Mouse (Mus musculus) lung, embryonic 16.5 days (tissue): Measurements from ENCODE around the gene Ramp1. TPM values are rescaled to one million over a fixed set of nuclear protein-coding genes. Genes with fewer than 3 reads are reported as not detected.

Experiments
- ATAC-seq: fragments of 200-750 bp; cut with Nextera tagmentation; 2 replicates; pipeline ENCODE4 v1.8.0; 2017; ENCODE audit warnings: low read depth, mild to moderate bottlenecking, moderate library complexity
- H3K27ac ChIP-seq: fragments of 300-500 bp; sonication (generic); 2 replicates; pipeline ENCODE4 v1.5.1; 2014; ENCODE audit warnings: mild to moderate bottlenecking, control low read depth, low read length
- H3K27me3 ChIP-seq: fragments of 300-500 bp; sonication (generic); 2 replicates; pipeline ENCODE4 v1.6.1; 2014; ENCODE audit warnings: low read depth, low read length, mixed read lengths; ENCODE audit not compliant: control insufficient read depth, insufficient read depth
- H3K36me3 ChIP-seq: fragments of 300-500 bp; sonication (generic); 2 replicates; pipeline ENCODE4 v1.6.1; 2014; ENCODE audit warnings: low read length; ENCODE audit not compliant: control insufficient read depth, insufficient read depth
- H3K4me1 ChIP-seq: fragments of 300-500 bp; sonication (generic); replicated peaks from 2 replicates; pipeline ENCODE4 v1.6.1; 2014; ENCODE audit warnings: low read length, mixed read lengths; ENCODE audit not compliant: control insufficient read depth, insufficient read depth
- H3K4me2 ChIP-seq: fragments of 300-500 bp; sonication (generic); 2 replicates; pipeline ENCODE4 v1.6.1; 2014; ENCODE audit warnings: low read depth, low read length, control low read depth
- H3K4me3 ChIP-seq: fragments of 300-500 bp; sonication (generic); 2 replicates; pipeline ENCODE4 v1.5.1; 2014; ENCODE audit warnings: mild to moderate bottlenecking, low read length, control low read depth
- H3K9ac ChIP-seq: fragments of 300-500 bp; sonication (generic); 2 replicates; pipeline ENCODE4 v1.6.1; 2014; ENCODE audit warnings: low read length, control low read depth
- H3K9me3 ChIP-seq: fragments of 300-500 bp; sonication (generic); 2 replicates; pipeline ENCODE4 v1.6.1; 2016; ENCODE audit warnings: low read length; ENCODE audit not compliant: control insufficient read depth
- WGBS: fragments of 180-500 bp; shearing (Covaris S2); extraction: QIAGEN DNeasy Blood & Tissue Kit; methylation state at CpG from one replicate; pipeline ENCODE4 v1.1.7; 2014; 5-methylcytosine and 5-hydroxymethylcytosine counted together
- polyA plus RNA-seq: library from polyadenylated mRNA; unstranded; fragments of >200 nt; fragmentation: Nextera tagmentation; extraction: Ambion mirVana; gene quantifications from 2 replicates; pipeline ENCODE4 v1.2.1, GENCODE M21; 2015

Ramp1 gene
- polyA plus RNA-seq, 1 experiment from 2014 or later, result 8.6 TPM

- no peak for ATAC-seq
- no peak overlapping the region for H3K4me3 ChIP-seq
- no peak overlapping the region for H3K4me2 ChIP-seq
- no peak overlapping the region for H3K27ac ChIP-seq
- 70% methylated on average over 1 of the region's 1 CpGs for WGBS
- H3K36me3 ChIP-seq, result no peaks in the 10 kb centered on the region
- no peaks in the 10 kb centered on the region for H3K27me3 ChIP-seq
- no peaks in the 10 kb centered on the region for H3K4me1 ChIP-seq
- no peaks in the 10 kb centered on the region for H3K9me3 ChIP-seq
- no peak overlapping the region for H3K9ac ChIP-seq
Measured at GRCm38 (mm10) chr1:91239800-91240199, 60.2 kb downstream of the Ramp1 start.

- no peak for ATAC-seq
- no peaks in the 10 kb centered on the region for H3K36me3 ChIP-seq
- H3K4me1 ChIP-seq, result no peaks in the 10 kb centered on the region
- H3K9ac ChIP-seq, result no peak overlapping the region
- no peaks in the 10 kb centered on the region for H3K9me3 ChIP-seq
- 83% methylated on average over 1 of the region's 1 CpGs for WGBS
- H3K4me3 ChIP-seq, result no peak overlapping the region
- H3K27ac ChIP-seq, result no peak overlapping the region
- no peaks in the 10 kb centered on the region for H3K27me3 ChIP-seq
- H3K4me2 ChIP-seq, result no peak overlapping the region
Measured at GRCm38 (mm10) chr1:91240685-91241084, 61.1 kb downstream of the Ramp1 start.

DNA sequence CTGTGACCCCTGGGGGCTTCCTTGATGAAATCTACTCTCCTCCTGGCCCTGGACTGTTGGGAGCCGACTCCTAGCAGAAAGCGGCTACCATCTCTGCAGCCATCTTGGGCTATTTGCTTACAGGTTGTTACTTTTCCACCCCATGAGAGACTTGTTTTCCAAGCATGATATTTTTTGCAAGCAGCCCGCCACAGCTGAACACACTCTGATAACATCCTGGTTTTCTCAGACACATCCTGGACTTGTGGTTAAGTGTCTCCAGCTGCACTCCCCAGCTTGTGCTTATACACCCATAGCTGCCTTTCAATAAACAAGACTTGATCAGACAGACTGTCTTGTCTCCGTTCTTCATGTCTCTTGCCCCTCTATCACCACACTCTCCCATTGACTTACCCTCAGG is 61.6 kb downstream of the Ramp1 start:
- H3K9me3 ChIP-seq, result no peaks in the 10 kb centered on the region
- H3K27ac ChIP-seq, result no peak overlapping the region
- no peak overlapping the region for H3K9ac ChIP-seq
- H3K4me3 ChIP-seq, result no peak overlapping the region
- no peaks in the 10 kb centered on the region for H3K4me1 ChIP-seq
- H3K27me3 ChIP-seq, result no peaks in the 10 kb centered on the region
- no peaks in the 10 kb centered on the region for H3K36me3 ChIP-seq
- ATAC-seq, result no peak
- WGBS, result 61% methylated on average over 4 of the region's 4 CpGs
- H3K4me2 ChIP-seq, result no peak overlapping the region

DNA sequence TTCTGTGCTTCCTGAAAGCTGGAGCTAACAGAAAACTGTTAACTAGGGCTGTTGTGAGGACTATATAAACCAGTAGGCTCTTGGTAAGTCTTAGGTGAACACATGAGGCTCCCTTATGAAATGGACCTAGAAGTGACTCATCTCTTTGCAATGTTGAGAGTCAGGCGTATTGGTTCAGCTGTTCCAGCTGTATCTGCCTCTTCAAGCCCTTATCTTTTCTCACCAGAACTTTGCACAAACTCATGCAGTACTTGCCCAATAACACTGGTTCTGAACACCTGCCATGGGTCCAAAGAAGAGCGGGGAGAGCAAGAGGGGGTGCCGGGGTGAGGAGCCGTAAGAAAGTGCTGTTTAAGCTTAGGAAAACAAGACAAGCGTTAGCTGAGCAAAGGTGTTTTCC is 68.6 kb downstream of the Ramp1 start:
- Histone ChIP-seq H3K36me3 (no peaks in the 10 kb centered on the region), H3K27me3 (no peaks in the 10 kb centered on the region), H3K9ac (no peak overlapping the region), H3K27ac (no peak overlapping the region), H3K9me3 (no peaks in the 10 kb centered on the region), H3K4me1 (peaks cover 14% of the 10 kb centered on the region), H3K4me3 (no peak overlapping the region), H3K4me2 (no peak overlapping the region)
- ATAC-seq, result no peak
- WGBS, result 68% methylated on average over 5 of the region's 5 CpGs

DNA sequence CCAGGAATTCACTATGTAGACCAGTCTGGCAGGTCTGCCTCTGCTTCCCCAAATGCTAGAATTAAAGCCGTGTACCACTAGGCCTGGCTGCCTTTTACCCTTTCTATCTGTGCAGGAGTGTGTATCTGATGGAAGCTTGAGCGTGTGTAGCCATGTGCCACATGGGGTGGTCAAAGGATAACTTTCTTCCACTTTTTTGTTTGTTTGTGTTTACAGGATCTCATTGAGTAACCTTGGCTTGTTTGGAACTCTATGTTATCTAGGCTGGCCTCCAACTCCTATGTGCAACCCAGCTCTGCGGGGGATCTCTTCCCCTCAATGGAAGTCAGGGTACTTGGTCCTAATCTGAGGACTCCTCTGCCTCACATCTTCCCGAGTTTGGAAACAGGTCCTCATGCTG is 69.3 kb downstream of the Ramp1 start:
- no peak overlapping the region for H3K27ac ChIP-seq
- H3K9ac ChIP-seq, result no peak overlapping the region
- H3K4me3 ChIP-seq, result no peak overlapping the region

GRCm38 (mm10) chr1:91249564-91250414 is 70.2 kb downstream of the Ramp1 start, which contains the start of gene Ube2f:
Ube2f (plus strand) TSS chr1:91250304.
- peaks cover 18% of the 10 kb centered on the region for H3K4me1 ChIP-seq
- peak within 1 kb of the TSS; percentile 98 for H3K4me3 ChIP-seq
- peak within 1 kb of the TSS; percentile 95 for H3K9ac ChIP-seq
- peak; percentile 100 for ATAC-seq
- peak within 1 kb of the TSS; percentile 78 for H3K27ac ChIP-seq
- under 1% methylated on average over 43 of the region's 43 CpGs for WGBS
- no peaks in the 10 kb centered on the region for H3K9me3 ChIP-seq
- no peaks in the 10 kb centered on the region for H3K27me3 ChIP-seq
- peak within 1 kb of the TSS; percentile 94 for H3K4me2 ChIP-seq
- peaks cover 4% of the 10 kb centered on the region; the same call in 1 of the 2 replicates for H3K36me3 ChIP-seq

More for the DNA sequence above, 69.3 kb downstream of the Ramp1 start:
- WGBS, result 43% methylated on average over 4 of the region's 4 CpGs
- H3K4me1 ChIP-seq, result peaks cover 18% of the 10 kb centered on the region
- H3K36me3 ChIP-seq, result no peaks in the 10 kb centered on the region
- H3K27me3 ChIP-seq, result no peaks in the 10 kb centered on the region
- ATAC-seq, result no peak
- H3K4me2 ChIP-seq, result peak overlapping the region; percentile 94
- no peaks in the 10 kb centered on the region for H3K9me3 ChIP-seq

- Histone ChIP-seq H3K27ac (peak overlapping the region; percentile 78), H3K9ac (peak overlapping the region; percentile 95), H3K4me3 (peak overlapping the region; percentile 98), H3K4me2 (peak overlapping the region; percentile 82), H3K36me3 (peaks cover 4% of the 10 kb centered on the region; the same call in 1 of the 2 replicates), H3K4me1 (peaks cover 18% of the 10 kb centered on the region), H3K9me3 (no peaks in the 10 kb centered on the region), H3K27me3 (no peaks in the 10 kb centered on the region)
- WGBS, result under 1% methylated on average over 51 of the region's 70 CpGs
- peak; percentile 55 for ATAC-seq
Measured at GRCm38 (mm10) chr1:91250415-91251147, 71.0 kb downstream of the Ramp1 start.

GRCm38 (mm10) chr1:91251148-91251650 is 71.6 kb downstream of the Ramp1 start:
- WGBS, result 35% methylated on average over 5 of the region's 5 CpGs
- Histone ChIP-seq H3K9ac (peak overlapping the region; percentile 95), H3K4me3 (peak overlapping the region; percentile 98), H3K9me3 (no peaks in the 10 kb centered on the region), H3K27ac (no peak overlapping the region), H3K36me3 (peaks cover 4% of the 10 kb centered on the region; the same call in 1 of the 2 replicates), H3K4me1 (peaks cover 18% of the 10 kb centered on the region), H3K4me2 (peak overlapping the region; percentile 82), H3K27me3 (no peaks in the 10 kb centered on the region)
- ATAC-seq, result no peak

- Histone ChIP-seq H3K4me2 (peak overlapping the region; percentile 12; the same call in 1 of the 2 replicates), H3K9ac (no peak overlapping the region), H3K27ac (no peak overlapping the region), H3K9me3 (no peaks in the 10 kb centered on the region), H3K4me1 (peaks cover 19% of the 10 kb centered on the region), H3K27me3 (no peaks in the 10 kb centered on the region), H3K36me3 (peaks cover 4% of the 10 kb centered on the region; the same call in 1 of the 2 replicates), H3K4me3 (no peak overlapping the region)
- 49% methylated on average over 8 of the region's 8 CpGs for WGBS
- ATAC-seq, result no peak
Measured at GRCm38 (mm10) chr1:91251927-91252326, 72.3 kb downstream of the Ramp1 start.
